Mouse (Mus musculus) heart, postnatal 0 days (tissue): Measurements from ENCODE around the gene Ndufv2.
"Not testable (repeated sequence)": the region's sequence is repeated elsewhere in the genome, so short reads cannot be mapped to it uniquely, and the experiment has no call there.

ENCODE experiments used
- CTCF ChIP-seq: IDR thresholded peaks from 2 replicates; pipeline ENCODE4 v1.5.1; 2016; ENCODE audit warnings: antibody characterized with exemption, control low read depth, low read depth
- EP300 ChIP-seq: IDR thresholded peaks from 2 replicates; pipeline ENCODE4 v1.6.1; 2016; ENCODE audit warnings: antibody characterized with exemption, low read depth

DNA sequence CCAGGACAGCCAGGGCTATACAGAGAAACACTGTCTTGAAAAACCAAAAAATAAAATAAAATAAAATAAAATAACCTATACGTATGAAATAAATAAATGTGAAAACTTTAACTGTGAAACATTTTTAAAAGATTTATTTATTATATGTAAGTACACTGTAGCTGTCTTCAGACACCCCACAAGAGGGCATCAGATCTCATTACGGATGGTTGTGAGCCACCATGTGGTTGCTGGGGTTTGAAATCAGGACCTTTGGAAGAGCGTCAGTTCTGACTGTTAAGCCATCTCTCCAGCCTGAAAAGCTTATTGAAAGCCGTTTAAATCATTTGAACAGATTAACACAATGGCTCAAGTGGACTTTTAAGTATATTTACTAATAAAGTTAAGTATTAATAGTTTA lies 57.7 kb downstream of the Ndufv2 start:
- TF ChIP-seq CTCF, EP300: not testable (repeated sequence)
